ENCODE assay signal across 15 mouse cellular contexts in genomic region chr5:73227518-73228101, GRCm38 (mm10). TPM values are rescaled to one million over a fixed set of nuclear protein-coding genes. Genes with fewer than 3 reads are reported as not detected.
DNase-seq lines count a peak whose midpoint lies in the region; ATAC-seq and TF ChIP-seq lines count a peak whose summit lies in the region.
"Had no signal": no experiment of that assay in that cellular context is flagged by ENCODE, and none has a peak within 500 bp of the region (broad histone marks: within the 10 kb centered on the region; RNA-seq: fewer than 3 reads in every experiment).

No protein-coding gene starts in this region.

- no peaks in the 10 kb centered on the region for H3K9me3 ChIP-seq in forebrain, embryonic 12.5 days
- no peaks in the 10 kb centered on the region for H3K9me3 ChIP-seq in forebrain, embryonic 13.5 days (replicated peaks)
- H3K9me3 ChIP-seq: embryonic facial prominence, embryonic 15.5 days; hindbrain, embryonic 15.5 days; limb, embryonic 10.5 days; megakaryocyte, embryonic 14.5 days had no signal

- peak; percentile 46 to 62 for DNase-seq in kidney, postnatal 4 days
- DNase-seq in kidney, adult 18-20 months, result no peak
- DNase-seq in right cerebral cortex, adult 18-20 months, result peak; percentile 44
- DNase-seq in right cerebral cortex, postnatal 25 days, result no peak
- no peak for DNase-seq in gastrocnemius, postnatal 36 days
- DNase-seq: kidney, adult 8-10 months; thymus, postnatal 14 days had no signal

- no peak overlapping the region for H3K9ac ChIP-seq in forebrain, embryonic 12.5 days
- no peak overlapping the region for H3K9ac ChIP-seq in forebrain, embryonic 13.5 days
- H3K9ac ChIP-seq: embryonic facial prominence, embryonic 15.5 days; hindbrain, embryonic 15.5 days; liver, embryonic 14.5 days had no signal

- no peak for ATAC-seq in forebrain, embryonic 12.5 days (ENCODE audit: low FRiP score)
- ATAC-seq in forebrain, embryonic 13.5 days, result no peak; the same call in 1 of the 2 replicates

- H3K36me3 ChIP-seq in forebrain, embryonic 12.5 days (replicated peaks), result no peaks in the 10 kb centered on the region
- H3K36me3 ChIP-seq in forebrain, embryonic 13.5 days (ENCODE audit: poor library complexity, severe bottlenecking), result no peaks in the 10 kb centered on the region
- H3K36me3 ChIP-seq in testis, adult 2 months (ENCODE audit: control insufficient read depth, insufficient read depth, low read length), result no peaks in the 10 kb centered on the region
- H3K36me3 ChIP-seq: embryonic facial prominence, embryonic 15.5 days; hindbrain, embryonic 15.5 days; limb, embryonic 10.5 days had no signal

- H3K4me3 ChIP-seq in forebrain, embryonic 12.5 days (replicated peaks), result no peak overlapping the region
- no peak overlapping the region for H3K4me3 ChIP-seq in forebrain, embryonic 13.5 days
- H3K4me3 ChIP-seq in testis, adult 2 months (ENCODE audit: control insufficient read depth, low read depth, low read length), result no peak overlapping the region
- H3K4me3 ChIP-seq: embryonic facial prominence, embryonic 15.5 days; hindbrain, embryonic 15.5 days; limb, embryonic 10.5 days; megakaryocyte, embryonic 14.5 days had no signal

- peaks cover 29% of the 10 kb centered on the region for H3K4me1 ChIP-seq in forebrain, embryonic 12.5 days
- peaks cover 26% of the 10 kb centered on the region for H3K4me1 ChIP-seq in forebrain, embryonic 13.5 days
- H3K4me1 ChIP-seq in testis, adult 2 months (ENCODE audit: control insufficient read depth, insufficient read depth, low read length), result peaks cover 4% of the 10 kb centered on the region

- WGBS in forebrain, embryonic 12.5 days, result 58% methylated on average over 11 of the region's 11 CpGs
- WGBS in forebrain, embryonic 13.5 days, result 61% methylated on average over 11 of the region's 11 CpGs

- H3K27ac ChIP-seq in forebrain, embryonic 12.5 days, result 0 out of 2 replicates have a peak overlapping the region, but pooled peaks have one; percentile 25
- no peak overlapping the region for H3K27ac ChIP-seq in forebrain, embryonic 13.5 days
- H3K27ac ChIP-seq in testis, adult 2 months (ENCODE audit: control insufficient read depth, insufficient read depth, low read depth, low read length), result peak overlapping the region; percentile 39; the same call in 1 of the 2 replicates
- H3K27ac ChIP-seq: embryonic facial prominence, embryonic 15.5 days; hindbrain, embryonic 15.5 days; limb, embryonic 10.5 days; liver, embryonic 14.5 days had no signal

- H3K4me2 ChIP-seq in forebrain, embryonic 12.5 days, result no peak overlapping the region
- no peak overlapping the region for H3K4me2 ChIP-seq in forebrain, embryonic 13.5 days
- H3K4me2 ChIP-seq: embryonic facial prominence, embryonic 15.5 days; hindbrain, embryonic 15.5 days had no signal

- no peaks in the 10 kb centered on the region for H3K27me3 ChIP-seq in forebrain, embryonic 12.5 days
- H3K27me3 ChIP-seq in forebrain, embryonic 13.5 days, result no peaks in the 10 kb centered on the region
- H3K27me3 ChIP-seq in testis, adult 2 months (ENCODE audit: control insufficient read depth, insufficient read depth, low read length), result no peaks in the 10 kb centered on the region
- H3K27me3 ChIP-seq: embryonic facial prominence, embryonic 15.5 days; hindbrain, embryonic 15.5 days; megakaryocyte, embryonic 14.5 days had no signal

- TF ChIP-seq POLR2A in testis, adult 2 months (IDR thresholded peaks at IDR 0.05; ENCODE audit: control insufficient read depth, low read depth, low read length), result no peak

- intact Hi-C loops in gastrocnemius, postnatal 36 days (cut with DNase I), result no loop called here

- no peak for TF ChIP-seq CTCF in testis, adult 2 months (IDR thresholded peaks at IDR 0.05; ENCODE audit: control insufficient read depth, insufficient read depth, insufficient replicate concordance, low read depth, low read length)

RNA-seq across cellular contexts. Expression of gene Fryl, which starts 28.8 kb away (rescaled TPM):
- 49.7 and 53.4 TPM in 2 replicates for polyA plus RNA-seq in forebrain, embryonic 12.5 days (2016; fragmentation: Nextera tagmentation; extraction: Ambion mirVana)
- 46.1 and 46.7 TPM in 2 replicates for polyA plus RNA-seq in forebrain, embryonic 13.5 days (2015; fragmentation: Nextera tagmentation; extraction: Ambion mirVana)
- polyA plus RNA-seq in testis, adult 2 months (2012; rRNA removed), result 16.5 and 21.6 TPM in 2 replicates
- total RNA-seq in gastrocnemius, postnatal 36 days (2021), result 10 to 100 TPM; 12.4 to 19.4 TPM

Comparison
In these comparisons a context has a peak if more than half of its experiments do, and no peak if none do; other contexts are left out.
1. DNase-seq: peak in kidney, postnatal 4 days (2 of 2) and right cerebral cortex, adult 18-20 months (single experiment); none in kidney, adult 18-20 months (single experiment), right cerebral cortex, postnatal 25 days (single experiment) and gastrocnemius, postnatal 36 days (0 of 2).